In genomic region chr11:3337173-3337955, GRCm38 (mm10) we compare ENCODE assay signal across 9 mouse cellular contexts. TPM values are rescaled to one million over a fixed set of nuclear protein-coding genes. Genes with fewer than 3 reads are reported as not detected.
DNase-seq lines count a peak whose midpoint lies in the region; ATAC-seq lines count a peak whose summit lies in the region.
"Had no signal": no experiment of that assay in that cellular context is flagged by ENCODE, and none has a peak within 500 bp of the region (broad histone marks: within the 10 kb centered on the region; RNA-seq: fewer than 3 reads in every experiment).

No protein-coding gene starts in this region.

- ATAC-seq in lung, embryonic 15.5 days (ENCODE audit: borderline replicate concordance, extremely low read depth, low FRiP score, low TSS enrichment) = peak; percentile 52
- peak; percentile 32 for ATAC-seq in intestine, embryonic 16.5 days
- ATAC-seq in limb, embryonic 15.5 days (ENCODE audit: insufficient number of reproducible peaks, low FRiP score, low TSS enrichment, low read depth) = no peak

- H3K4me1 ChIP-seq in lung, embryonic 15.5 days = peaks cover 30% of the 10 kb centered on the region
- peaks cover 32% of the 10 kb centered on the region for H3K4me1 ChIP-seq in intestine, embryonic 16.5 days (ENCODE audit: control insufficient read depth, insufficient read depth, low read length)
- peaks cover 37% of the 10 kb centered on the region for H3K4me1 ChIP-seq in limb, embryonic 15.5 days

- 15% methylated on average over 12 of the region's 12 CpGs for WGBS in lung, embryonic 15.5 days
- WGBS in intestine, embryonic 16.5 days = 22% methylated on average over 12 of the region's 12 CpGs
- WGBS in limb, embryonic 15.5 days = 28% methylated on average over 12 of the region's 12 CpGs

- H3K27ac ChIP-seq in lung, embryonic 15.5 days = peak overlapping the region; percentile 58
- H3K27ac ChIP-seq in intestine, embryonic 16.5 days (ENCODE audit: low read length) = peak overlapping the region; percentile 49; the same call in 1 of the 2 replicates
- peak overlapping the region; percentile 59; the same call in 1 of the 2 replicates for H3K27ac ChIP-seq in limb, embryonic 15.5 days
- H3K27ac ChIP-seq: liver, embryonic 15.5 days had no signal

- H3K9ac ChIP-seq in lung, embryonic 15.5 days = no peak overlapping the region
- H3K9ac ChIP-seq in intestine, embryonic 16.5 days (ENCODE audit: low read depth, low read length) = no peak overlapping the region; the same call in 1 of the 2 replicates
- no peak overlapping the region for H3K9ac ChIP-seq in limb, embryonic 15.5 days
- H3K9ac ChIP-seq: liver, embryonic 15.5 days had no signal

- H3K9me3 ChIP-seq in lung, embryonic 15.5 days = no peaks in the 10 kb centered on the region
- no peaks in the 10 kb centered on the region for H3K9me3 ChIP-seq in intestine, embryonic 16.5 days (ENCODE audit: control insufficient read depth, low read length)
- no peaks in the 10 kb centered on the region for H3K9me3 ChIP-seq in limb, embryonic 15.5 days
- H3K9me3 ChIP-seq: liver, embryonic 15.5 days had no signal

- no peak for DNase-seq in lung, postnatal 14 days
- DNase-seq in cerebellum, adult 9-11 months = peak; percentile 92
- DNase-seq in frontal cortex, postnatal 36 days (ENCODE audit: low spot score in 2 of 2) = peak; percentile 70 to 82
- peak; percentile 77 for DNase-seq in retina, embryonic 14.5 days (ENCODE audit: low spot score)
- no peak for DNase-seq in urinary bladder, postnatal 25 days (ENCODE audit: low spot score)

- no peaks in the 10 kb centered on the region for H3K27me3 ChIP-seq in lung, embryonic 15.5 days
- H3K27me3 ChIP-seq in intestine, embryonic 16.5 days (replicated peaks; ENCODE audit: control insufficient read depth, insufficient read depth, low read length) = no peaks in the 10 kb centered on the region
- H3K27me3 ChIP-seq in limb, embryonic 15.5 days = no peaks in the 10 kb centered on the region

- H3K36me3 ChIP-seq in lung, embryonic 15.5 days = no peaks in the 10 kb centered on the region
- H3K36me3 ChIP-seq in intestine, embryonic 16.5 days (ENCODE audit: control insufficient read depth, insufficient read depth, low read length) = no peaks in the 10 kb centered on the region
- H3K36me3 ChIP-seq in limb, embryonic 15.5 days = peaks cover 17% of the 10 kb centered on the region
- H3K36me3 ChIP-seq: liver, embryonic 15.5 days had no signal

- H3K4me3 ChIP-seq in lung, embryonic 15.5 days = no peak overlapping the region
- no peak overlapping the region for H3K4me3 ChIP-seq in intestine, embryonic 16.5 days (ENCODE audit: low read length)
- H3K4me3 ChIP-seq in limb, embryonic 15.5 days = no peak overlapping the region
- H3K4me3 ChIP-seq: liver, embryonic 15.5 days had no signal

- H3K4me2 ChIP-seq in lung, embryonic 15.5 days = no peak overlapping the region
- no peak overlapping the region for H3K4me2 ChIP-seq in intestine, embryonic 16.5 days (ENCODE audit: low read depth, low read length)
- no peak overlapping the region for H3K4me2 ChIP-seq in limb, embryonic 15.5 days
- H3K4me2 ChIP-seq: liver, embryonic 15.5 days had no signal

RNA-seq across cellular contexts. Expression of gene Pik3ip1, which starts 7.2 kb away (rescaled TPM):
- 10.8 and 11.0 TPM in 2 replicates for polyA plus RNA-seq in lung, embryonic 15.5 days (2015; fragmentation: Nextera tagmentation; extraction: Ambion mirVana)
- 7.3 and 8.8 TPM in 2 replicates for polyA plus RNA-seq in intestine, embryonic 16.5 days (2015; fragmentation: Nextera tagmentation; extraction: Ambion mirVana)
- 15.6 and 17.9 TPM in 2 replicates for polyA plus RNA-seq in limb, embryonic 15.5 days (2015; fragmentation: Nextera tagmentation; extraction: Ambion mirVana)

RNA-seq across cellular contexts. Expression of gene Patz1, which starts 48.7 kb away (rescaled TPM):
- polyA plus RNA-seq in lung, embryonic 15.5 days (2015; fragmentation: Nextera tagmentation; extraction: Ambion mirVana) = 48.9 and 52.7 TPM in 2 replicates
- polyA plus RNA-seq in intestine, embryonic 16.5 days (2015; fragmentation: Nextera tagmentation; extraction: Ambion mirVana) = 20.9 and 22.1 TPM in 2 replicates
- 28.4 and 32.3 TPM in 2 replicates for polyA plus RNA-seq in limb, embryonic 15.5 days (2015; fragmentation: Nextera tagmentation; extraction: Ambion mirVana)

Comparison
In these comparisons a context has a peak if more than half of its experiments do, and no peak if none do; other contexts are left out.
1. DNase-seq: peak in cerebellum, adult 9-11 months (single experiment), frontal cortex, postnatal 36 days (2 of 2) and retina, embryonic 14.5 days (single experiment); none in lung, postnatal 14 days (single experiment) and urinary bladder, postnatal 25 days (single experiment).
2. Peak in every context shown above with its lines, with median percentiles within 50 percentile points of each other: H3K27ac ChIP-seq.